Mouse (Mus musculus): ENCODE data around the gene Tbx19. TPM values are rescaled to one million over a fixed set of nuclear protein-coding genes. Genes with fewer than 3 reads are reported as not detected.

Tbx19 gene
- total RNA-seq, 2 experiments from 2014 or later: not detected

Other genes starting within 250 kb of the Tbx19 start
- not detected for gene Xcl1, start 225.2 kb downstream of the Tbx19 start, total RNA-seq (2021)
- gene Sft2d2, start 33.7 kb upstream of the Tbx19 start, total RNA-seq (2021): 1 to 10 TPM; 8.1 to 9.5 TPM
- gene Tiprl, start 76.2 kb upstream of the Tbx19 start, total RNA-seq (2021): 10 to 100 TPM; 65.1 to 67.6 TPM
- gene Gpr161, start 135.0 kb upstream of the Tbx19 start, total RNA-seq (2021): 10 to 100 TPM in 1 of 2 experiments, 1 to 10 TPM in 1; 6.4 to 10.2 TPM

All from left cerebral cortex, postnatal 14 days (tissue).